Mouse (Mus musculus) activated CD4-positive, CD25-positive, alpha-beta regulatory T cell (primary cell): ENCODE measurements around the gene Actr8. TPM values are rescaled to one million over a fixed set of nuclear protein-coding genes. Genes with fewer than 3 reads are reported as not detected.

ENCODE experiments used
- polyA plus RNA-seq, 2 experiments: library from polyadenylated mRNA; unstranded; fragments of 100-300 nt; shearing (Covaris generic); gene quantifications; one replicate each; pipeline ENCODE4 v1.2.1; 2017

Actr8 gene
- polyA plus RNA-seq: 10 to 100 TPM; 45.5 to 55.1 TPM

GRCm38 (mm10) chr14:29978254-29979204 is at the start of gene Actr8:
Gene Actr8 (plus strand): TSS chr14:29978337.

GRCm38 (mm10) chr14:29968075-29968821 is 9.9 kb upstream of the Actr8 start, which contains the start of gene Selenok:
Gene Selenok (plus strand): TSS chr14:29968308.

GRCm38 (mm10) chr14:30008733-30009575 is 30.8 kb downstream of the Actr8 start, which contains the start of the genes Il17rb and Chdh:
Gene Il17rb (minus strand): TSS chr14:30008896.
Gene Chdh (plus strand): TSS chr14:30009023.

Other genes with a start within 250 kb of the Actr8 start
- 100 to 1,000 TPM; 217 to 239 TPM for gene Selenok, start 10.0 kb upstream of the Actr8 start, polyA plus RNA-seq
- gene Il17rb, start 30.6 kb downstream of the Actr8 start, polyA plus RNA-seq: 10 to 100 TPM in 1 of 2 experiments, 1 to 10 TPM in 1; 5.2 to 19.1 TPM
- gene Chdh, start 30.7 kb downstream of the Actr8 start, polyA plus RNA-seq: 1 to 10 TPM in 1 of 2 experiments, under 1 TPM in 1; 0.84 to 2.9 TPM